Mouse (Mus musculus) limb, embryonic 10.5 days (tissue): Measurements from ENCODE around the gene Gm21488. TPM values are rescaled to one million over a fixed set of nuclear protein-coding genes. Genes with fewer than 3 reads are reported as not detected.
"Not testable (repeated sequence)": the region's sequence is repeated elsewhere in the genome, so short reads cannot be mapped to it uniquely, and the experiment has no call there.

Experiments used
- DNase-seq: peaks from one replicate; pipeline ENCODE4 v3.0.0-alpha.2; 2017; ENCODE audit warnings: low spot score
- H3K27ac ChIP-seq: fragments of 300-500 bp; sonication (generic); 2 replicates; pipeline ENCODE4 v1.5.1; 2016; ENCODE audit warnings: mild to moderate bottlenecking
- H3K27me3 ChIP-seq: fragments of 300-500 bp; sonication (generic); 2 replicates; pipeline ENCODE4 v1.6.1; 2016; ENCODE audit warnings: low read depth, mild to moderate bottlenecking; ENCODE audit not compliant: poor library complexity, severe bottlenecking
- H3K36me3 ChIP-seq: fragments of 300-500 bp; sonication (generic); 2 replicates; pipeline ENCODE4 v1.6.1; 2016; ENCODE audit warnings: mild to moderate bottlenecking, moderate library complexity
- H3K4me1 ChIP-seq: fragments of 300-500 bp; sonication (generic); 2 replicates; pipeline ENCODE4 v1.6.1; 2016
- H3K4me3 ChIP-seq: fragments of 300-500 bp; sonication (generic); 2 replicates; pipeline ENCODE4 v1.5.1; 2016; ENCODE audit warnings: mild to moderate bottlenecking, moderate library complexity
- H3K9me3 ChIP-seq: fragments of 300-500 bp; sonication (generic); replicated peaks from 2 replicates; pipeline ENCODE4 v1.6.1; 2016; ENCODE audit warnings: mild to moderate bottlenecking
- WGBS: fragments of 180-500 bp; shearing (Covaris S2); methylation state at CpG from one replicate; pipeline ENCODE4 v1.1.7; 2016; 5-methylcytosine and 5-hydroxymethylcytosine counted together
- polyA plus RNA-seq: library from polyadenylated mRNA; unstranded; fragments of >200 nt; fragmentation: Nextera tagmentation; extraction: Ambion mirVana; gene quantifications from 2 replicates; pipeline ENCODE4 v1.2.1, GENCODE M21; 2016

Gene Gm21488
- polyA plus RNA-seq = not detected in 2 replicates

DNA sequence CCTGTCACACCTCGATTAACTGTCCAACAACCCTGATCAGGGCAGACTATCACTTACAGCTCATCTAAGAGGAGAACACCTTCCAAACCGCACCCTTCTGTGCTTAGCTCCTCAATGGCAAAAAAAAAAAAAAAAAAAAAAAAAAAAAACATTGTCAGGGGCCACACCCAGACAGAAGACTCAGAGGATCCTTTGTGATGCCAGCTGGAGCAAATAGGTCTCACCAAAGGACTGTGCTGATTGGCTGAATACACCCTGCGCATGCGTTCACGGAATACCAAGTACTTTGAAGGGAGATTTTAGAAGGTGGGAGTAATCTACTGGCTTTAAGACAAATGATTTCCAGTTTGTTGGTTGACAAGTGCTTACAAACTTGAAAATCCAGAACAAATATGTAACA is at the start of gene Gm21488:
TSS of gene Gm21488 (minus strand) at position 101 of the 400 bp plus-strand sequence.
- not testable (repeated sequence) for H3K27me3 ChIP-seq, H3K36me3 ChIP-seq, H3K9me3 ChIP-seq, H3K4me3 ChIP-seq, H3K27ac ChIP-seq, DNase-seq, H3K4me1 ChIP-seq
- WGBS = no CpG with 5 or more reads among the region's 5 CpGs
